27 mouse cellular contexts compared by ENCODE assay signal in the genomic region with DNA sequence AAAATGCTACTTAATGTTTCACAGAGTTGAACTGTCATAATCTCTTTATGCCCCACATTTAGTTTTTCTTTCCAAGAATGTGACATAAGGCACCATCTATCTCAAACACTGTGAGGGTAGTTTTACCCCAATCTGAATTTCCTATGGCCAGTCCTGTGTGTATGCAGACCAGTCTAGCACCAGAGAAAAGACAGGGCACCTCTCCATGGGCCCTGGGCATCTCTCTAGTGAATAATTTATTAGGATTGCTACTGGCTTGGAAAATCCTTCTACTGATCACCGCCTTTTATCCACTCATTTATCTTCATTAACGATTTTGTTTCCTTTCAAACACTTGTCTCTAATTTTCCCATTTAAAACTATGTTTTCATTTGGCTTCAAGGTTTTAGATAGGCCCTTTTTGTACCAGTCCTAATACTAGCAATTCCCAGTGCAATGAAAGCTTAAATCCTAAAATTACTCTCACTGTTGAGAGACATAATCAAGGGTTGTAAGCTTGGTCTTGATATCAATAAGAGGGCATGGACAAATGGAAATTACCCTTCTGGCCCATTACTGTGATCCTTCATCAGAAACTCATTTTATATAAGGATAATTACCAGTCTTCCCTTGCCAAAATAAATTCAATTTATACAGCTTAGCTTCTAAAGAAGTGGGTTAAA. TPM values are rescaled to one million over a fixed set of nuclear protein-coding genes. Genes with fewer than 3 reads are reported as not detected.
DNase-seq lines count a peak whose midpoint lies in the region; ATAC-seq lines count a peak whose summit lies in the region.
"Had no signal": no experiment of that assay in that cellular context is flagged by ENCODE, and none has a peak within 500 bp of the region (broad histone marks: within the 10 kb centered on the region; RNA-seq: fewer than 3 reads in every experiment).

No protein-coding gene starts in this region.

- 64% methylated on average over 2 of the region's 2 CpGs for WGBS in forebrain, embryonic 12.5 days
- WGBS in forebrain, embryonic 11.5 days = 67% methylated on average over 2 of the region's 2 CpGs
- 13% methylated on average over 2 of the region's 2 CpGs for WGBS in forebrain, embryonic 14.5 days
- WGBS in forebrain, embryonic 10.5 days = 85% methylated on average over 2 of the region's 2 CpGs
- 77% methylated on average over 2 of the region's 2 CpGs for WGBS in kidney, embryonic 16.5 days
- WGBS in forebrain, embryonic 16.5 days = 24% methylated on average over 2 of the region's 2 CpGs
- 83% methylated on average over 2 of the region's 2 CpGs for WGBS in heart, embryonic 11.5 days (ENCODE audit: insufficient replicate concordance)

- H3K27ac ChIP-seq in forebrain, embryonic 12.5 days = no peak overlapping the region
- H3K27ac ChIP-seq in forebrain, embryonic 11.5 days (ENCODE audit: low read depth, low read length) = no peak overlapping the region
- H3K27ac ChIP-seq in forebrain, embryonic 14.5 days (ENCODE audit: low read depth, low read length) = no peak overlapping the region
- H3K27ac ChIP-seq in forebrain, embryonic 10.5 days = no peak overlapping the region
- no peak overlapping the region for H3K27ac ChIP-seq in kidney, embryonic 16.5 days (ENCODE audit: low read length)
- no peak overlapping the region for H3K27ac ChIP-seq in forebrain, embryonic 16.5 days (ENCODE audit: low read length)
- no peak overlapping the region for H3K27ac ChIP-seq in heart, embryonic 11.5 days (ENCODE audit: low read depth, low read length)
- H3K27ac ChIP-seq: embryonic facial prominence, embryonic 13.5 days; embryonic facial prominence, embryonic 15.5 days had no signal

- no peaks in the 10 kb centered on the region for H3K4me1 ChIP-seq in forebrain, embryonic 12.5 days
- H3K4me1 ChIP-seq in forebrain, embryonic 11.5 days (replicated peaks; ENCODE audit: control insufficient read depth, insufficient read depth, low read length) = no peaks in the 10 kb centered on the region
- no peaks in the 10 kb centered on the region for H3K4me1 ChIP-seq in forebrain, embryonic 14.5 days (ENCODE audit: control insufficient read depth, insufficient read depth, low read length)
- H3K4me1 ChIP-seq in forebrain, embryonic 10.5 days = no peaks in the 10 kb centered on the region
- no peaks in the 10 kb centered on the region for H3K4me1 ChIP-seq in kidney, embryonic 16.5 days (ENCODE audit: insufficient read depth, low read length)
- H3K4me1 ChIP-seq in forebrain, embryonic 16.5 days (replicated peaks; ENCODE audit: control insufficient read depth, insufficient read depth, low read length) = no peaks in the 10 kb centered on the region
- H3K4me1 ChIP-seq in heart, embryonic 11.5 days (ENCODE audit: control insufficient read depth, insufficient read depth, low read length) = no peaks in the 10 kb centered on the region
- H3K4me1 ChIP-seq: embryonic facial prominence, embryonic 13.5 days had no signal

- H3K9ac ChIP-seq in forebrain, embryonic 12.5 days = no peak overlapping the region
- no peak overlapping the region for H3K9ac ChIP-seq in forebrain, embryonic 11.5 days (ENCODE audit: low read length)
- no peak overlapping the region for H3K9ac ChIP-seq in forebrain, embryonic 14.5 days (ENCODE audit: low read length)
- H3K9ac ChIP-seq in kidney, embryonic 16.5 days (replicated peaks; ENCODE audit: low read length) = no peak overlapping the region
- H3K9ac ChIP-seq in forebrain, embryonic 16.5 days (replicated peaks; ENCODE audit: low read depth, low read length) = no peak overlapping the region
- H3K9ac ChIP-seq in heart, embryonic 11.5 days (ENCODE audit: low read depth, low read length) = no peak overlapping the region
- H3K9ac ChIP-seq: embryonic facial prominence, embryonic 13.5 days; embryonic facial prominence, embryonic 15.5 days had no signal

- no peaks in the 10 kb centered on the region for H3K27me3 ChIP-seq in forebrain, embryonic 12.5 days
- H3K27me3 ChIP-seq in forebrain, embryonic 11.5 days (ENCODE audit: control insufficient read depth, insufficient read depth, low read length) = no peaks in the 10 kb centered on the region
- H3K27me3 ChIP-seq in forebrain, embryonic 14.5 days (replicated peaks; ENCODE audit: control insufficient read depth, insufficient read depth, low read length) = no peaks in the 10 kb centered on the region
- no peaks in the 10 kb centered on the region for H3K27me3 ChIP-seq in forebrain, embryonic 10.5 days (ENCODE audit: poor library complexity, severe bottlenecking)
- no peaks in the 10 kb centered on the region for H3K27me3 ChIP-seq in kidney, embryonic 16.5 days (ENCODE audit: insufficient read depth, low read length)
- no peaks in the 10 kb centered on the region for H3K27me3 ChIP-seq in forebrain, embryonic 16.5 days (replicated peaks; ENCODE audit: control insufficient read depth, insufficient read depth, low read length)
- no peaks in the 10 kb centered on the region for H3K27me3 ChIP-seq in heart, embryonic 11.5 days (ENCODE audit: control insufficient read depth, insufficient read depth, low read length)
- H3K27me3 ChIP-seq: CH12.LX; embryonic facial prominence, embryonic 13.5 days; embryonic facial prominence, embryonic 15.5 days; Patski had no signal

- ATAC-seq in forebrain, embryonic 12.5 days (ENCODE audit: low FRiP score) = peak; percentile 41; the same call in 1 of the 2 replicates
- no peak for ATAC-seq in forebrain, embryonic 11.5 days (replicated peaks; ENCODE audit: low FRiP score)
- peak; percentile 72 for ATAC-seq in forebrain, embryonic 14.5 days
- no peak for ATAC-seq in kidney, embryonic 16.5 days (ENCODE audit: low FRiP score, low TSS enrichment)
- ATAC-seq in forebrain, embryonic 16.5 days = peak; percentile 73
- ATAC-seq in heart, embryonic 11.5 days (replicated peaks; ENCODE audit: insufficient number of reproducible peaks, low FRiP score, low TSS enrichment) = no peak
- ATAC-seq: activated CD4-positive, CD25-positive, alpha-beta regulatory T cell, adult 4 months; CD4-positive, CD25-positive, alpha-beta regulatory T cell, adult 4 months; Patski had no signal

- H3K4me3 ChIP-seq in forebrain, embryonic 12.5 days (replicated peaks) = no peak overlapping the region
- no peak overlapping the region for H3K4me3 ChIP-seq in forebrain, embryonic 11.5 days (ENCODE audit: low read depth, low read length)
- H3K4me3 ChIP-seq in forebrain, embryonic 14.5 days (ENCODE audit: low read depth, low read length) = no peak overlapping the region
- no peak overlapping the region for H3K4me3 ChIP-seq in forebrain, embryonic 10.5 days
- H3K4me3 ChIP-seq in kidney, embryonic 16.5 days (ENCODE audit: low read length) = no peak overlapping the region
- no peak overlapping the region for H3K4me3 ChIP-seq in forebrain, embryonic 16.5 days (replicated peaks; ENCODE audit: low read length)
- H3K4me3 ChIP-seq in heart, embryonic 11.5 days (ENCODE audit: low read depth, low read length) = no peak overlapping the region
- H3K4me3 ChIP-seq: embryonic facial prominence, embryonic 13.5 days; embryonic facial prominence, embryonic 15.5 days; erythroblast, embryonic 14.5 days had no signal

- H3K4me2 ChIP-seq in forebrain, embryonic 12.5 days = no peak overlapping the region
- H3K4me2 ChIP-seq in forebrain, embryonic 11.5 days (ENCODE audit: low read depth, low read length, severe bottlenecking) = no peak overlapping the region
- no peak overlapping the region for H3K4me2 ChIP-seq in forebrain, embryonic 14.5 days (ENCODE audit: low read length)
- no peak overlapping the region for H3K4me2 ChIP-seq in kidney, embryonic 16.5 days (replicated peaks; ENCODE audit: low read depth, low read length)
- no peak overlapping the region for H3K4me2 ChIP-seq in forebrain, embryonic 16.5 days (ENCODE audit: low read length)
- no peak overlapping the region for H3K4me2 ChIP-seq in heart, embryonic 11.5 days
- H3K4me2 ChIP-seq: embryonic facial prominence, embryonic 13.5 days; embryonic facial prominence, embryonic 15.5 days had no signal

- no peaks in the 10 kb centered on the region for H3K9me3 ChIP-seq in forebrain, embryonic 12.5 days
- no peaks in the 10 kb centered on the region for H3K9me3 ChIP-seq in forebrain, embryonic 11.5 days (ENCODE audit: control insufficient read depth, low read length)
- no peaks in the 10 kb centered on the region for H3K9me3 ChIP-seq in forebrain, embryonic 14.5 days (replicated peaks; ENCODE audit: control insufficient read depth, low read length)
- H3K9me3 ChIP-seq in forebrain, embryonic 10.5 days = no peaks in the 10 kb centered on the region
- no peaks in the 10 kb centered on the region for H3K9me3 ChIP-seq in kidney, embryonic 16.5 days (ENCODE audit: low read length)
- H3K9me3 ChIP-seq in forebrain, embryonic 16.5 days (ENCODE audit: control insufficient read depth, low read length) = no peaks in the 10 kb centered on the region
- H3K9me3 ChIP-seq in heart, embryonic 11.5 days (replicated peaks; ENCODE audit: control insufficient read depth, low read length) = no peaks in the 10 kb centered on the region
- H3K9me3 ChIP-seq: embryonic facial prominence, embryonic 13.5 days; embryonic facial prominence, embryonic 15.5 days had no signal

- no peaks in the 10 kb centered on the region for H3K36me3 ChIP-seq in forebrain, embryonic 12.5 days (replicated peaks)
- no peaks in the 10 kb centered on the region for H3K36me3 ChIP-seq in forebrain, embryonic 11.5 days (ENCODE audit: control insufficient read depth, insufficient read depth, low read length)
- no peaks in the 10 kb centered on the region for H3K36me3 ChIP-seq in forebrain, embryonic 14.5 days (ENCODE audit: control insufficient read depth, insufficient read depth, low read length)
- no peaks in the 10 kb centered on the region for H3K36me3 ChIP-seq in forebrain, embryonic 10.5 days (replicated peaks)
- H3K36me3 ChIP-seq in kidney, embryonic 16.5 days (ENCODE audit: insufficient read depth, low read length) = no peaks in the 10 kb centered on the region
- no peaks in the 10 kb centered on the region for H3K36me3 ChIP-seq in forebrain, embryonic 16.5 days (ENCODE audit: control insufficient read depth, insufficient read depth)
- H3K36me3 ChIP-seq in heart, embryonic 11.5 days (ENCODE audit: control insufficient read depth, insufficient read depth, low read length) = no peaks in the 10 kb centered on the region
- H3K36me3 ChIP-seq: embryonic facial prominence, embryonic 13.5 days; embryonic facial prominence, embryonic 15.5 days; G1E had no signal

- no peak for DNase-seq in forebrain, embryonic 11.5 days (ENCODE audit: low spot score)
- peak; percentile 57 for DNase-seq in forebrain, embryonic 14.5 days (ENCODE audit: low spot score)
- no peak for DNase-seq in forebrain, embryonic 10.5 days (ENCODE audit: extremely low spot score, low spot score)
- DNase-seq in kidney, adult 9 months = peak; percentile 49
- DNase-seq: adrenal gland, adult 8-10 months; adrenal gland, postnatal 14 days; adrenal gland, postnatal 36 days; B cell, adult 2 months; cerebellum, adult 11 months; cerebellum, adult 18-20 months; cerebellum, adult 8-10 months; cerebellum, adult 9-11 months; cerebellum, postnatal 14 days; cerebellum, postnatal 36 days; embryo, embryonic 11 days had no signal

RNA-seq across cellular contexts. Expression of a gene that starts 52.8 kb away (rescaled TPM):
- 0.29 and 0.59 TPM in 2 replicates for polyA plus RNA-seq in forebrain, embryonic 12.5 days (2016; fragmentation: Nextera tagmentation; extraction: Ambion mirVana)
- polyA plus RNA-seq in forebrain, embryonic 11.5 days (2014; fragmentation: Nextera tagmentation; extraction: Ambion mirVana) = 0.07 and 0.15 TPM in 2 replicates
- 0.09 and 0.33 TPM in 2 replicates for polyA plus RNA-seq in forebrain, embryonic 14.5 days (2014; fragmentation: Nextera tagmentation; extraction: Ambion mirVana)
- 0.31 and 0.50 TPM in 2 replicates for polyA plus RNA-seq in forebrain, embryonic 10.5 days (2016; fragmentation: Nextera tagmentation; extraction: Ambion mirVana)
- polyA plus RNA-seq in kidney, embryonic 16.5 days (2015; fragmentation: Nextera tagmentation; extraction: Ambion mirVana) = 1.0 and 1.1 TPM in 2 replicates
- polyA plus RNA-seq in forebrain, embryonic 16.5 days (2015; fragmentation: Nextera tagmentation; extraction: Ambion mirVana) = 0.22 and 0.52 TPM in 2 replicates
- polyA plus RNA-seq in heart, embryonic 11.5 days (2014; fragmentation: Nextera tagmentation; extraction: Ambion mirVana) = 1.5 and 1.6 TPM in 2 replicates
- polyA plus RNA-seq: activated CD4-positive, CD25-positive, alpha-beta regulatory T cell, adult 4 months; CD4-positive, CD25-positive, alpha-beta regulatory T cell, adult 4 months; erythroblast, embryonic 14.5 days had no signal

Comparison
In these comparisons a context has a peak if more than half of its experiments do, and no peak if none do; other contexts are left out.
1. ATAC-seq: peak in forebrain, embryonic 12.5 days (single experiment), forebrain, embryonic 14.5 days (single experiment) and forebrain, embryonic 16.5 days (single experiment); none in forebrain, embryonic 11.5 days (single experiment), kidney, embryonic 16.5 days (single experiment) and heart, embryonic 11.5 days (single experiment).
2. DNase-seq: peak in forebrain, embryonic 14.5 days (single experiment) and kidney, adult 9 months (single experiment); none in forebrain, embryonic 11.5 days (single experiment) and forebrain, embryonic 10.5 days (single experiment).